Mouse (Mus musculus) lung, embryonic 15.5 days (tissue): Measurements from ENCODE around the gene Sipa1l3. TPM values are rescaled to one million over a fixed set of nuclear protein-coding genes. Genes with fewer than 3 reads are reported as not detected.

ENCODE experiments used
- ATAC-seq: fragments of 200-750 bp; cut with Nextera tagmentation; 2 replicates; pipeline ENCODE4 v1.8.0; 2017; ENCODE audit warnings: moderate number of reproducible peaks, borderline replicate concordance; ENCODE audit not compliant: low FRiP score, low TSS enrichment; ENCODE audit errors: extremely low read depth
- H3K27ac ChIP-seq: fragments of 300-500 bp; sonication (generic); 2 replicates; pipeline ENCODE4 v1.5.1; 2015; ENCODE audit warnings: moderate library complexity, mild to moderate bottlenecking, inconsistent platforms
- H3K27me3 ChIP-seq: fragments of 300-500 bp; sonication (generic); 2 replicates; pipeline ENCODE4 v1.6.1; 2015; ENCODE audit warnings: inconsistent platforms
- H3K36me3 ChIP-seq: fragments of 300-500 bp; sonication (generic); 2 replicates; pipeline ENCODE4 v1.6.1; 2015; ENCODE audit warnings: inconsistent platforms
- H3K4me1 ChIP-seq: fragments of 300-500 bp; sonication (generic); 2 replicates; pipeline ENCODE4 v1.6.1; 2015; ENCODE audit warnings: inconsistent platforms
- H3K4me2 ChIP-seq: fragments of 300-500 bp; sonication (generic); 2 replicates; pipeline ENCODE4 v1.6.1; 2015; ENCODE audit warnings: inconsistent platforms, mild to moderate bottlenecking, moderate library complexity
- H3K4me3 ChIP-seq: fragments of 300-500 bp; sonication (generic); 2 replicates; pipeline ENCODE4 v1.5.1; 2015; ENCODE audit warnings: mild to moderate bottlenecking, inconsistent platforms
- H3K9ac ChIP-seq: fragments of 300-500 bp; sonication (generic); 2 replicates; pipeline ENCODE4 v1.6.1; 2015; ENCODE audit warnings: inconsistent platforms
- H3K9me3 ChIP-seq: fragments of 300-500 bp; sonication (generic); 2 replicates; pipeline ENCODE4 v1.6.1; 2016; ENCODE audit warnings: inconsistent platforms
- WGBS: fragments of 180-500 bp; shearing (Covaris S2); methylation state at CpG from one replicate; pipeline ENCODE4 v1.1.7; 2015; 5-methylcytosine and 5-hydroxymethylcytosine counted together
- polyA plus RNA-seq: library from polyadenylated mRNA; unstranded; fragments of >200 nt; fragmentation: Nextera tagmentation; extraction: Ambion mirVana; gene quantifications from 2 replicates; pipeline ENCODE4 v1.2.1, GENCODE M21; 2015

The Sipa1l3 gene
- polyA plus RNA-seq, 1 experiment from 2014 or later = 25.1 TPM

GRCm38 (mm10) chr7:29491861-29492260, 26.6 kb downstream of the Sipa1l3 start:
- Histone ChIP-seq H3K27me3 (no peaks in the 10 kb centered on the region), H3K4me1 (peaks cover 43% of the 10 kb centered on the region), H3K4me2 (no peak overlapping the region), H3K36me3 (no peaks in the 10 kb centered on the region), H3K4me3 (no peak overlapping the region), H3K9me3 (no peaks in the 10 kb centered on the region), H3K9ac (no peak overlapping the region), H3K27ac (peak overlapping the region; percentile 45; the same call in 1 of the 2 replicates)
- no peak for ATAC-seq
- 55% methylated on average over 3 of the region's 3 CpGs for WGBS

GRCm38 (mm10) chr7:29491471-29491755, 27.0 kb downstream of the Sipa1l3 start:
- no peaks in the 10 kb centered on the region for H3K27me3 ChIP-seq
- peaks cover 39% of the 10 kb centered on the region for H3K4me1 ChIP-seq
- 52% methylated on average over 3 of the region's 3 CpGs for WGBS
- ATAC-seq = no peak
- no peak overlapping the region for H3K9ac ChIP-seq
- H3K4me3 ChIP-seq = no peak overlapping the region
- no peaks in the 10 kb centered on the region for H3K9me3 ChIP-seq
- H3K27ac ChIP-seq = peak overlapping the region; percentile 45
- H3K4me2 ChIP-seq = no peak overlapping the region
- no peaks in the 10 kb centered on the region for H3K36me3 ChIP-seq

GRCm38 (mm10) chr7:29490704-29491470, 27.6 kb downstream of the Sipa1l3 start:
- WGBS = 71% methylated on average over 8 of the region's 8 CpGs
- H3K36me3 ChIP-seq = no peaks in the 10 kb centered on the region
- H3K4me2 ChIP-seq = no peak overlapping the region
- ATAC-seq = no peak
- no peaks in the 10 kb centered on the region for H3K9me3 ChIP-seq
- no peak overlapping the region for H3K9ac ChIP-seq
- H3K4me1 ChIP-seq = peaks cover 33% of the 10 kb centered on the region
- no peaks in the 10 kb centered on the region for H3K27me3 ChIP-seq
- peak overlapping the region; percentile 55 for H3K27ac ChIP-seq
- H3K4me3 ChIP-seq = no peak overlapping the region

GRCm38 (mm10) chr7:29489851-29490250, 28.6 kb downstream of the Sipa1l3 start:
- Histone ChIP-seq H3K9me3 (no peaks in the 10 kb centered on the region), H3K36me3 (no peaks in the 10 kb centered on the region), H3K9ac (no peak overlapping the region), H3K4me3 (no peak overlapping the region), H3K4me1 (peaks cover 29% of the 10 kb centered on the region), H3K4me2 (no peak overlapping the region), H3K27me3 (no peaks in the 10 kb centered on the region), H3K27ac (peak overlapping the region; percentile 55)
- no peak for ATAC-seq
- WGBS = 34% methylated on average over 7 of the region's 7 CpGs

GRCm38 (mm10) chr7:29489364-29489763, 29.1 kb downstream of the Sipa1l3 start:
- no peaks in the 10 kb centered on the region for H3K27me3 ChIP-seq
- H3K9ac ChIP-seq = no peak overlapping the region
- peaks cover 29% of the 10 kb centered on the region for H3K4me1 ChIP-seq
- no peak for ATAC-seq
- no peak overlapping the region for H3K4me3 ChIP-seq
- no peaks in the 10 kb centered on the region for H3K36me3 ChIP-seq
- no peaks in the 10 kb centered on the region for H3K9me3 ChIP-seq
- H3K4me2 ChIP-seq = no peak overlapping the region
- H3K27ac ChIP-seq = peak overlapping the region; percentile 30; the same call in 1 of the 2 replicates
- WGBS = 37% methylated on average over 3 of the region's 3 CpGs

DNA sequence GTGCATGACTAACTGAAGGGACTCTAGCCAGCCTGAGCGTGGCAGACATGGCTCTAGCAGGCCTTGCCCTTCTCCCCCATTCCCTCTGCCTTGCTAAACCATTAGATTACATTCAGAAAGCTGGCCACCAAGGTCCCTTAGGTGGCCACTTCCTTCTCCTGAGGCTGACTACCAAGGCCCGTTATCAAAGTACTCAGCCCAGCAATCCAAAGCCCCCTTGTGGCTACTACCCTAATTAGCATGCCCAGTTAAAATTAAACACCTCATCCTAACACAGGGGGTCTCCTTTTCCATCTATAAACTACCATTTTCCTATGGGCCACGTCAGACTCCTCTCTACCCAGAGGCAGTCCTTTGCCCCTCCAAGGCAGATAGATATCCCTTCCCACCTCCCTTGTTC, 31.7 kb downstream of the Sipa1l3 start:
- no peaks in the 10 kb centered on the region for H3K9me3 ChIP-seq
- H3K4me1 ChIP-seq = peaks cover 35% of the 10 kb centered on the region
- H3K4me2 ChIP-seq = no peak overlapping the region
- no peaks in the 10 kb centered on the region for H3K27me3 ChIP-seq
- ATAC-seq = no peak
- H3K36me3 ChIP-seq = no peaks in the 10 kb centered on the region
- no peak overlapping the region for H3K4me3 ChIP-seq
- no peak overlapping the region for H3K9ac ChIP-seq
- no peak overlapping the region for H3K27ac ChIP-seq
- 84% methylated on average over 3 of the region's 3 CpGs for WGBS

DNA sequence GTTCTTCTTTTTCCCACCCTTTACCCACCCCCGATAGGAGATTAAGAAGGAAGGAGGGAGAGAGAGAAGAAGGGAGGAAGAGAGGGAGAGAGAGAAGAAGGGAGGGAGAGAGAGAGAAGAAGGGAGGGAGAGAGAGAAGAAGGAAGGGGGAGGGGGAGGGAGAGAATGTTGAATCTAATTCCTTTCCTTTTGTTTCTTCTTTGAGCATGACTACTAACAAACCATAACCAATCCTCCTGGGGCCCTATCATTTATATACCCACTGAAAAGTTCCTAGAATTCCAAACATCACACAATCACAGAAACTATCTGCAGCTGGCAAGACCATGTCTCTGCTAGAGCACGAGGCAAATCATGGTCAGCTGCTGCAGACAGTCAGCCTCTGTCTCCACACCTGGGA, 32.7 kb downstream of the Sipa1l3 start:
- H3K4me3 ChIP-seq = no peak overlapping the region
- WGBS = 39% methylated on average over 2 of the region's 2 CpGs
- ATAC-seq = no peak
- no peak overlapping the region for H3K27ac ChIP-seq
- no peaks in the 10 kb centered on the region for H3K9me3 ChIP-seq
- no peak overlapping the region for H3K4me2 ChIP-seq
- no peaks in the 10 kb centered on the region for H3K36me3 ChIP-seq
- no peaks in the 10 kb centered on the region for H3K27me3 ChIP-seq
- H3K9ac ChIP-seq = no peak overlapping the region
- peaks cover 42% of the 10 kb centered on the region for H3K4me1 ChIP-seq

DNA sequence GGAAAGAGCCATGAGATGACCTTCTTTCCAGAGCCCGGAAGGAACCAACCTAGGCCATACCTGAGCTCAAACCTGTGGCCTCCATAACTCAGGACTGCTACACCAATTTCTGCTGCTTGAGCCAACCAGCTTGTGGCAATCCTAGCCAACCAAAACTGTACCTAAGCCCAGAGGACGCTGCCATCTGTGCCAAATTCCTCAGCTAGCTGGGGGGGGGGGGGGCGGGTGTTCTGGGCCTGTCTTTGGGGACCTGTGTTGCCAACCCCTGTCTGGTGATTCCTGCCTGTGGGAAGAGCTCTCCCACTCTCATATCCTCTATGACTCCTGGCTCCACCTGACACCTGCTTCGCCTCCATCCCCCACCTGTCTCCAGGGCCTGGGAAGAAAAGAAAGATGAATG, 34.9 kb downstream of the Sipa1l3 start:
- H3K9ac ChIP-seq = no peak overlapping the region
- H3K4me2 ChIP-seq = no peak overlapping the region
- 59% methylated on average over 4 of the region's 4 CpGs for WGBS
- H3K36me3 ChIP-seq = no peaks in the 10 kb centered on the region
- H3K9me3 ChIP-seq = no peaks in the 10 kb centered on the region
- H3K4me1 ChIP-seq = peaks cover 25% of the 10 kb centered on the region
- no peak overlapping the region for H3K4me3 ChIP-seq
- H3K27ac ChIP-seq = no peak overlapping the region
- ATAC-seq = no peak
- no peaks in the 10 kb centered on the region for H3K27me3 ChIP-seq

- Histone ChIP-seq H3K27ac (peak overlapping the region; percentile 62), H3K4me2 (no peak overlapping the region), H3K9ac (no peak overlapping the region), H3K9me3 (no peaks in the 10 kb centered on the region), H3K27me3 (no peaks in the 10 kb centered on the region), H3K36me3 (no peaks in the 10 kb centered on the region), H3K4me1 (peaks cover 23% of the 10 kb centered on the region), H3K4me3 (no peak overlapping the region)
- ATAC-seq = no peak; the same call in 1 of the 2 replicates
- 42% methylated on average over 15 of the region's 15 CpGs for whole genome bisulfite sequencing
These were observed 36.9 kb downstream of the Sipa1l3 start for GRCm38 (mm10) chr7:29481345-29482155.

DNA sequence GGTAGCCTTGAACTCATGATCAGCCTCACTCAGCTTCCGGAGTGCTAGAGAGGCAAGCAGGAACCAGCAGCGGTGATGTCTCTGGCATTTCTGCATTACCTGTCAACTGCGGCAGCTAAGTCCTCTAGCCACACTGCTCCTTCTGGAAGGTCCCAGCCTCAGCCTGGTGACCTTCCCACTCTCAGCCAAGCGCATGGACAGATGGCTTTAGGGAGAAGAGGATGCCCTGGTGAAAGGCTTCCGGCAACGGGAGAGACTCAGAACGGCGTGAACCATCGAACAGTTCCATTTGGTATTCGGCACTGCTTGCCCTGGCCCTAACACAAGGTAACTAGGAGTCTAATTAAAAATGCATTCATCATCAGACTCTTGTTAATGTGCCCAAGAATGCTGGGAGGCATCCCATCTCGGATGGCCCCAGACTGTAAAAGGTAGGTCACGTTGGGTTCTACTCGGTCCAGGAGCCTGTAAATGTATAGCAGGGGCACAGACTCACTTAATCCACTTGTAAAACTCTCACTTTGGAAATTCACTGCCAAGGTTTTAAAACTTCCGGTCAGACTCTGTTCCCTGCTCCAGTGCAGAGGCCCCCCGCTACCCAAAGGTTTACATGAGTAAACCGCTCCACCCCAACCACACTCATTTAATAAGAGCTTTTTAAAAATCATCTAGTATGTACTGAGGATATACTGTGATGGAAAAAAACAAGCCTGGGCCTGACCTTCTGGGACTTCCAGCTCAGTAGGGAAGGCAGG, 37.7 kb downstream of the Sipa1l3 start:
- Histone ChIP-seq H3K9me3 (no peaks in the 10 kb centered on the region), H3K27ac (peak overlapping the region; percentile 62), H3K4me1 (peaks cover 23% of the 10 kb centered on the region), H3K9ac (no peak overlapping the region), H3K27me3 (no peaks in the 10 kb centered on the region), H3K4me3 (no peak overlapping the region), H3K4me2 (no peak overlapping the region), H3K36me3 (no peaks in the 10 kb centered on the region)
- no peak for ATAC-seq
- WGBS = 74% methylated on average over 16 of the region's 16 CpGs

DNA sequence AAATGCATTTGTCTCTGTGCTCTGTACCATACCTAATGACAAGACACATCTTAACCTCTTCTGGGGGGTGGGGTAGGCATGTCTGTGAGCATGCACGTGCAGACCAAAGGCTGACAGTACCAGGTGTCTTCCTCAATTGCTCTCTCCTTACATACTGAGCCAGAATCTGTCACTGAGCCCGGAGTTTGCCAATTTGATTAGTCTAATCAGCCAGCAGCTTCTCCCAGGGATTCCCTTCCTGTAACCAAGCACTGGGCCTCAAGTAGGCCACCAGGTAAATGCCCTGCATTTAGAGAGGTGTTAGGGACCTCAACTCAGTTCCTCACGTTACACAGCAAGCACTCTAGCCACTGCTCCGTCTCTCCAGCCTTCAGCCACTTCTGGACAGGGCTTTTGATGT, 38.3 kb downstream of the Sipa1l3 start:
- no peak overlapping the region for H3K4me2 ChIP-seq
- H3K4me1 ChIP-seq = peaks cover 23% of the 10 kb centered on the region
- no peak overlapping the region for H3K4me3 ChIP-seq
- H3K27ac ChIP-seq = no peak overlapping the region
- ATAC-seq = no peak
- no peaks in the 10 kb centered on the region for H3K9me3 ChIP-seq
- no peaks in the 10 kb centered on the region for H3K36me3 ChIP-seq
- no peaks in the 10 kb centered on the region for H3K27me3 ChIP-seq
- WGBS = 76% methylated on average over 4 of the region's 4 CpGs
- no peak overlapping the region for H3K9ac ChIP-seq

GRCm38 (mm10) chr7:29475005-29475404, 43.4 kb downstream of the Sipa1l3 start:
- no peak for ATAC-seq
- H3K27me3 ChIP-seq = no peaks in the 10 kb centered on the region
- WGBS = 88% methylated on average over 7 of the region's 7 CpGs
- H3K36me3 ChIP-seq = no peaks in the 10 kb centered on the region
- H3K9me3 ChIP-seq = no peaks in the 10 kb centered on the region
- H3K4me1 ChIP-seq = peaks cover 26% of the 10 kb centered on the region
- no peak overlapping the region for H3K4me2 ChIP-seq
- H3K27ac ChIP-seq = no peak overlapping the region
- no peak overlapping the region for H3K4me3 ChIP-seq
- no peak overlapping the region for H3K9ac ChIP-seq
